Mouse (Mus musculus) cerebellum, adult 18-20 months (tissue): ENCODE measurements at regions not wholly inside any gene's neighbourhood (a gene's known extent, or its start where the extent isn't known, plus 50 kb on each side); places are given as distances from the start of the nearest gene placed in this dataset.

ENCODE experiments used
- DNase-seq, 2 experiments: peaks; one replicate each; pipeline ENCODE4 v3.0.0; 2021

DNA sequence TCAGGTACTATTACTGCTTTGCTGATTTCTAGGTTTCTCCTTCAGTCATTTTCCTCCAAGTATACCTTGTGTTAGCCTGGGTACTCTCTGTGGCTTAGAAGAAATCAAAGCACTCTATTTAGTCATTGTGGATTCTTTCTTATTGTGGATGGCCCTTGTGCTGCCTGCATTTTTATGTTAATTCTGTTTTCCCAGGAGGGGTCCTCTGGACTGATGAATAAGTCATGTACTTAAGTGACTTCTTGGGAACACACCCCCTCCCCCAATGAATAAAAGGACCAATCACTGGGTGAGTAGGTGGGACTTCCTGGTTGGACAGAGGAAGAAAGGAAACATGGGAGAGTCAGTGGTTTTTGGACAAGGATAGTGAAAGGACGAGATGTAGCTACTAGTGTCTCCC, 128.1 kb upstream of the Cntn4 start:
- no peak for DNase-seq

DNA sequence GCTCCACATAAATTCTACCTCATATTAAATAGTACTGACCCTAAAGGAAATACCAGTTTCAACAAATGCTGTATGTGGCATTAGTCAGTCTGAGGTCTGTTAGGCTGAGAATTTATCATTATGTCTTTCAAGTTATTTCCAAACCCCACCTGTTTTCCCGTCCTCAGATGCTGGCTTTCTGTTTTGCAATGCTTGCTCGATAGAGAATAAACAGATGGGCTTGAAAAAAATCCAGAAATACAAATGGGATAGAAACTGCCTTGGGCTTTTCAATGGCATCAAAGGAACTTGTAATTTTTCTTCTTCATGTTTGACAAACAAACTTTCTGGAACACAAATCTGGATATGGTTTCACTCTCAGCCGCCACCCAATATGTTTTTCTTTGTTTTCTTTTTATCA, 109.2 kb upstream of the Cntn4 start:
- DNase-seq: no peak

- DNase-seq: peak; percentile 4
Observed at GRCm38 (mm10) chr6:105569103-105569502, 108.4 kb upstream of the Cntn4 start.

- DNase-seq: no peak
Observed at GRCm38 (mm10) chr6:105604234-105604633, 73.2 kb upstream of the Cntn4 start.
